ENCODE assay signal across 8 mouse cellular contexts in the genomic region with DNA sequence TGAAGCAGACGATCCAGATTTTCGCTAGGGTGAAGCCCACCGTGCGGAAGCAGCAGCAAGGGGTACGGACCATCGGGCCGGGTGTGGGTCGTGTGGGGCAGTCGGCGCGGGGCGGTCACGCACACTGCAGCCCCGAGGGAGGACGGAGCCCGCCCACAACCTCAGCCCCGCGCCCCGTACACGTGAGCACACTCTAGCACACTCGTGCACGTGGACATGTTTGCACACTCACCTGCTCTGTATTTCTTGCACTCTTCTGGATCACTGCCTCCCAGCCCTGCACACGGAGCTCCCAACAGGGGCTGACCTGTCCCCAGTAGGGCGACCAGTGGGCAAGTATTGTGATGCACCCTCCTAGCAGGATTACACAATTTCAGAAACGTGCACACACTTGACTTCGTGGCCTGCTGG. TPM values are rescaled to one million over a fixed set of nuclear protein-coding genes. Genes with fewer than 3 reads are reported as not detected.
A peak's percentile ranks its signal among the peaks of the same experiment; 100 is the strongest.
DNase-seq lines count a peak whose midpoint lies in the region; ATAC-seq and TF ChIP-seq lines count a peak whose summit lies in the region.

No protein-coding gene starts in this region.

- H3K36me3 ChIP-seq in erythroblast, embryonic 14.5 days (ENCODE audit: control insufficient read depth): no peaks in the 10 kb centered on the region
- no peaks in the 10 kb centered on the region for H3K36me3 ChIP-seq in testis, adult 2 months (ENCODE audit: control insufficient read depth, insufficient read depth, low read length)
- H3K36me3 ChIP-seq in liver, embryonic 12.5 days: no peaks in the 10 kb centered on the region
- no peaks in the 10 kb centered on the region for H3K36me3 ChIP-seq in stomach, embryonic 16.5 days (ENCODE audit: control insufficient read depth, insufficient read depth, low read length)

- no peak; the same call in 1 of the 2 replicates for TF ChIP-seq POLR2A in testis, adult 2 months (IDR thresholded peaks at IDR 0.05; ENCODE audit: control insufficient read depth, low read depth, low read length)

- H3K9ac ChIP-seq in liver, embryonic 12.5 days: no peak overlapping the region
- peak overlapping the region; percentile 67 for H3K9ac ChIP-seq in stomach, embryonic 16.5 days (ENCODE audit: low read length)

- TF ChIP-seq CTCF in testis, adult 2 months (IDR thresholded peaks at IDR 0.05; ENCODE audit: control insufficient read depth, insufficient read depth, insufficient replicate concordance, low read depth, low read length): no peak

- DNase-seq in testis, postnatal 10 days (ENCODE audit: low spot score): no peak
- no peak for DNase-seq in thymus, postnatal 25 days
- DNase-seq in cerebellum, adult 8-10 months: no peak

- peaks cover 8% of the 10 kb centered on the region for H3K27me3 ChIP-seq in erythroblast, embryonic 14.5 days (ENCODE audit: control insufficient read depth)
- H3K27me3 ChIP-seq in testis, adult 2 months (ENCODE audit: control insufficient read depth, insufficient read depth, low read length): no peaks in the 10 kb centered on the region
- H3K27me3 ChIP-seq in liver, embryonic 12.5 days (replicated peaks): no peaks in the 10 kb centered on the region
- no peaks in the 10 kb centered on the region for H3K27me3 ChIP-seq in stomach, embryonic 16.5 days (ENCODE audit: control insufficient read depth, insufficient read depth, low read length)

- no peak overlapping the region; the same call in 1 of the 2 replicates for H3K27ac ChIP-seq in testis, adult 2 months (ENCODE audit: control insufficient read depth, insufficient read depth, low read depth, low read length)
- no peak overlapping the region for H3K27ac ChIP-seq in liver, embryonic 12.5 days
- H3K27ac ChIP-seq in stomach, embryonic 16.5 days (ENCODE audit: low read length): no peak overlapping the region

- WGBS in liver, embryonic 12.5 days (ENCODE audit: insufficient replicate concordance): 2% methylated on average over 26 of the region's 26 CpGs
- WGBS in stomach, embryonic 16.5 days: 1% methylated on average over 26 of the region's 26 CpGs

- H3K4me1 ChIP-seq in erythroblast, embryonic 14.5 days (ENCODE audit: control insufficient read depth): no peaks in the 10 kb centered on the region; the same call in 1 of the 2 replicates
- H3K4me1 ChIP-seq in testis, adult 2 months (ENCODE audit: control insufficient read depth, insufficient read depth, low read length): peaks cover 12% of the 10 kb centered on the region
- H3K4me1 ChIP-seq in liver, embryonic 12.5 days: peaks cover 9% of the 10 kb centered on the region; the same call in 1 of the 2 replicates
- H3K4me1 ChIP-seq in stomach, embryonic 16.5 days (ENCODE audit: control insufficient read depth, insufficient read depth, low read length): peaks cover 8% of the 10 kb centered on the region; the same call in 1 of the 2 replicates

- no peaks in the 10 kb centered on the region for H3K9me3 ChIP-seq in erythroblast, embryonic 14.5 days (ENCODE audit: control insufficient read depth, low read length)
- H3K9me3 ChIP-seq in liver, embryonic 12.5 days (replicated peaks): no peaks in the 10 kb centered on the region
- no peaks in the 10 kb centered on the region for H3K9me3 ChIP-seq in stomach, embryonic 16.5 days (replicated peaks; ENCODE audit: control insufficient read depth, low read length)

- peak overlapping the region; percentile 72 for H3K4me2 ChIP-seq in liver, embryonic 12.5 days
- peak overlapping the region; percentile 99 for H3K4me2 ChIP-seq in stomach, embryonic 16.5 days (ENCODE audit: low read depth, low read length)

- H3K4me3 ChIP-seq in erythroblast, embryonic 14.5 days (replicated peaks): peak overlapping the region; percentile 48
- peak overlapping the region; percentile 93 for H3K4me3 ChIP-seq in testis, adult 2 months (ENCODE audit: control insufficient read depth, low read depth, low read length)
- H3K4me3 ChIP-seq in liver, embryonic 12.5 days: peak overlapping the region; percentile 51
- H3K4me3 ChIP-seq in stomach, embryonic 16.5 days (replicated peaks; ENCODE audit: low read length): peak overlapping the region; percentile 68

- ATAC-seq in erythroblast, adult 5-6 weeks (replicated peaks; ENCODE audit: low FRiP score, poor library complexity, severe bottlenecking): no peak
- ATAC-seq in liver, embryonic 12.5 days: peak; percentile 59
- ATAC-seq in stomach, embryonic 16.5 days (ENCODE audit: insufficient read depth, low FRiP score): peak; percentile 78

RNA-seq across cellular contexts. Expression of a gene that starts 0.3 kb away (rescaled TPM):
- polyA plus RNA-seq in erythroblast, embryonic 14.5 days (2012): not detected in 2 replicates
- not detected in 2 replicates for total RNA-seq in erythroblast, adult 5-6 weeks (2015; ENCODE audit: low replicate concordance)
- not detected in 2 replicates for total RNA-seq in erythroblast, adult 5-6 weeks (2017; ENCODE audit: low replicate concordance)
- 5.8 and 6.5 TPM in 2 replicates for polyA plus RNA-seq in testis, adult 2 months (2012; rRNA removed)
- 0.44 and 0.50 TPM in 2 replicates for polyA plus RNA-seq in liver, embryonic 12.5 days (2016; fragmentation: Nextera tagmentation; extraction: Ambion mirVana)
- polyA plus RNA-seq in stomach, embryonic 16.5 days (2015; fragmentation: Nextera tagmentation; extraction: Ambion mirVana): 1.2 and 1.5 TPM in 2 replicates

RNA-seq across cellular contexts. Expression of a gene that starts 51.1 kb away (rescaled TPM):
- not detected in 2 replicates for polyA plus RNA-seq in erythroblast, embryonic 14.5 days (2012)
- total RNA-seq in erythroblast, adult 5-6 weeks (2015; ENCODE audit: low replicate concordance): not detected in 2 replicates
- total RNA-seq in erythroblast, adult 5-6 weeks (2017; ENCODE audit: low replicate concordance): 0.56 TPM in 1 of 2 replicates, not detected in the other
- polyA plus RNA-seq in testis, adult 2 months (2012; rRNA removed): 27.7 and 33.5 TPM in 2 replicates
- polyA plus RNA-seq in liver, embryonic 12.5 days (2016; fragmentation: Nextera tagmentation; extraction: Ambion mirVana): 1.1 TPM in 2 replicates
- polyA plus RNA-seq in stomach, embryonic 16.5 days (2015; fragmentation: Nextera tagmentation; extraction: Ambion mirVana): 7.0 and 7.9 TPM in 2 replicates
